Mouse (Mus musculus) cerebral cortex, adult 2 months (tissue): ENCODE results near the gene Fbxo27.

Experiments
- WGBS: fragments of 180-500 bp; shearing (Covaris S2); methylation state at CpG from one replicate; pipeline ENCODE4 v1.1.7; 2018; 5-methylcytosine and 5-hydroxymethylcytosine counted together

Fbxo27 gene

DNA sequence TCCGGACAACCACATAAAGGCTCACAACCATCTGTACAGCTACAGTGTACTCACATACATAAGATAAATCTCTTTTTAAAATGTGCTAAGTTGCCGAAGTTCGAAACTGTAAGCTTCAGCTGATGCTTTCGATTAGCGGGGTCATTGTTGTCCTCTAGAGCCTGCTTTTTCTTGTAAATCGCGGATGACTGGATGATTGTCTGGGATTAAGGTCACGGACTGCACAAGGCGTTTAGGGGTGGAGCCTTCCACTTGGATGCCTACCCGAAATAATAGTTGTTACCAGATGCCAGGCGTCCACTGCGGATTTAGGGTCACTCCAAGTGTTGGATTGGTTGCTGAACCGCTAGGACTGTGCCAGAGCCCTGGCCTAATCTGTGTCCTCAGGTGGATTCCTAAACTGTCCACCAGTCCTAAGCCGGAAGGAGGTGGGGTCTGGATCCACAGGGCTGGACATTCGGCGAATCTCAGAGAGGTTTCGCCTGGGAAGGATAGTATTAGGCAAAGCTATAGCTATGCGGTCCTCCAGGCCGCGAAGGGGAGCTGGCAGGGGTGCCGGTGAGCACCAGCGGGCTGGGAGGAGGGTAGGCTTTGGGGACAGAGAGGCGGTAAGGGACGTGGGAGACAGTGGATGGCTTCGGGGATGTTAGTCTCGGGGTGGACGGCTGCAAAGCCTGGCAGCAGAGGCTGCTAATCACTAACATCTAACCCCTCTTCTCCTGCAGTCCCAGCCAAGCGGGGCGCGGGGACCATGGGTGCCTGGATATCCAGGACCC lies at the start of gene Fbxo27:
TSS of gene Fbxo27 (plus strand) at position 305 of the 776 bp plus-strand sequence.
- WGBS = 24% methylated on average over 30 of the region's 30 CpGs

DNA sequence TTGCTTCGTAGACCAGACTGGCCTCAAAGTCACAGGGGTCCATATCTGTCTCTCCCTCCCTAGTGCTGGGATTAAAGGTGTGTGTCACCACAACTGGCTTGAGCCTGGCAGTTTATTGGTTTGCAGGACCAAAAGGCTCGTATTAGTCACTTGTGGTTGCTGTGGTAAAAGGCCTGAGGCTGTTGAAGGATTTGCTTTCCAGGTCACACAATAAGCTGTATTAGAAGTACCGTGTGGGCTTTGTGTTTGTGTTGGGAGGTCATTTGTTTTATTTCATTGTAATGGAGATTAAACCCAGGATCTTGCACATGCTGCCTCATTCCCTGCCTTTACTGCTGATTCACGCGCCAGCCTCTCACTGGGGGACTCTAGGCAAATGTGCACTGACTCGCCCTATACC lies 47.3 kb upstream of the Fbxo27 start:
- 74% methylated on average over 6 of the region's 6 CpGs for WGBS

DNA sequence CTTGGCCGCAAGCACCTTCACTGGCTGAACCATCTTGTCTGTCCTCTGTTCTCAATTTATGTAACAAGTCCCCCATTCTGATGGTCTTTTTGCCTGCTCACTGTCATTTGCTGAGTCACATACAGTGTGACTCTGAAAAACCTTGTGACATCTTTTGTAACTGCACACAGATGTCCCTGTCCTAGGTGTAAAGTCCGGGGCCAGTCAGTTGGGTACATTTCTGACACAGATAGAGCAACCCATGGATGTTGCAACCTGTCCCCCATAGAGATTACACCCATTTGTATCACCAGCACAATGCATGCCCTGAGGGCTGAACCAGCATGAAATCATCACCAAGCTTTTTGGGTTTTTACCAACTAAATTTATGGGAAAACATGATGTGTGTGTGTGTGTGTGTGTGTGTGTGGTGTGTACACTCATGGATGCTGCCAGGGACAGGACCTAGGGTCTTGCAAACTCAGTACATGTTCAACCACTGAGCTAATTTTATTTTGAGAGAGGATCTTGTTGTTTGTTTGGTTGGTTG lies 46.6 kb upstream of the Fbxo27 start:
- 87% methylated on average over 2 of the region's 2 CpGs for WGBS

DNA sequence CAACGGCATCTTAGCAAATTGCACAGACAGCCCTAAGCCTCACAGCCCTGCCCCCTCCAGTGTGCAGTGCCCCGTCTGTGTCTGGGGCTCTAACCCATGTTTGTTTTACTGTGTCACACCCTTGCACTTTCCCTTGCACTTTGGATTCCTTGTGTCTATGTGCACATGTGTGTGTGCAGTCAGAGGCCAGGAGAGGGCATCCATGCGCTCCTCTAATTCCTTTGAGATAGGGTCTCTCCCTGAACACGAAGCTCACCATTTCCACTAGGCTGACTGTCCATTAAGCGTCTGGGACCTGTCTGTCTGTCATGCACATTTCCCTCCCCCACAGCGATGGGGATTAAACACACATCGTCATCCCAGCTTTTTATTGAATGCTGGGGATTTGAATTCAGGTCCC lies 45.6 kb upstream of the Fbxo27 start:
- WGBS = 60% methylated on average over 7 of the region's 7 CpGs

DNA sequence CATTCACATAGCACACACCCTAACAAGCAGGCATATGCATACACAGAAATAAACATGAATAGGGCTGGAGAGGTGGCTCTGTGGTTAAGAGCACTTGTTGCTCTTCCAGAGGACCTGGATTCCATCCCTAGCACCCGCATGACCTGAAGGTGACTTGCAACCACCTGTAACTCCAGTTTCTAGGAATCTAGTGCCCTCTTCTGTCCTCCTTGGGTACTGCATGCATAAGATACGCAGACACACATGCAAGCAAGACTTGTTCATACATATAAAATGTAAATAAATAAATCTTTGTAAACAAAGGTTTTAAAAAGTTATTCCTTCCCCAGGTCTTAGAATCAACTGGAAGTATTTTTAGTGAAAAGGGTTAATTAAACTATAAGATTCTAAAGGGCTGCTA lies 41.5 kb upstream of the Fbxo27 start:
- WGBS = 88% methylated on average over 2 of the region's 2 CpGs

DNA sequence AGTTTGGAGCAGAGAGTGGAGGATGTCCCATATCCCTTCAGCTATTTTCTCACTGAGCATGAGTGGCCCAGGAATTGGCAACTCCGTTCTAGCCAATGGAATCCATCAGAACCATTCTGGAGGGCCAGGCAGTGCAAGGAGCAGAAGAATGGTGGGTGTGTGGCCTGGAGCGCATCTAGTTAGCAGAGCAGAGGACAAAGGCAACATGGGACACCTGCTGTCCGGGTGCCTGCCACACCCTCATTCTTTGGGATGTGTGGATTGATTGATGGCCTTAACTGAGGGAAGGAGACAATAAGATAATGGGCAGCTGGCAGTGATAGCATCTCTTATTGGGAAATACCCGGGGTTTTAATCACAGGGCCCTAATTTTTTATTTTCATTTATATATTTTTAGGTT lies 36.2 kb upstream of the Fbxo27 start:
- WGBS = 74% methylated on average over 4 of the region's 4 CpGs

DNA sequence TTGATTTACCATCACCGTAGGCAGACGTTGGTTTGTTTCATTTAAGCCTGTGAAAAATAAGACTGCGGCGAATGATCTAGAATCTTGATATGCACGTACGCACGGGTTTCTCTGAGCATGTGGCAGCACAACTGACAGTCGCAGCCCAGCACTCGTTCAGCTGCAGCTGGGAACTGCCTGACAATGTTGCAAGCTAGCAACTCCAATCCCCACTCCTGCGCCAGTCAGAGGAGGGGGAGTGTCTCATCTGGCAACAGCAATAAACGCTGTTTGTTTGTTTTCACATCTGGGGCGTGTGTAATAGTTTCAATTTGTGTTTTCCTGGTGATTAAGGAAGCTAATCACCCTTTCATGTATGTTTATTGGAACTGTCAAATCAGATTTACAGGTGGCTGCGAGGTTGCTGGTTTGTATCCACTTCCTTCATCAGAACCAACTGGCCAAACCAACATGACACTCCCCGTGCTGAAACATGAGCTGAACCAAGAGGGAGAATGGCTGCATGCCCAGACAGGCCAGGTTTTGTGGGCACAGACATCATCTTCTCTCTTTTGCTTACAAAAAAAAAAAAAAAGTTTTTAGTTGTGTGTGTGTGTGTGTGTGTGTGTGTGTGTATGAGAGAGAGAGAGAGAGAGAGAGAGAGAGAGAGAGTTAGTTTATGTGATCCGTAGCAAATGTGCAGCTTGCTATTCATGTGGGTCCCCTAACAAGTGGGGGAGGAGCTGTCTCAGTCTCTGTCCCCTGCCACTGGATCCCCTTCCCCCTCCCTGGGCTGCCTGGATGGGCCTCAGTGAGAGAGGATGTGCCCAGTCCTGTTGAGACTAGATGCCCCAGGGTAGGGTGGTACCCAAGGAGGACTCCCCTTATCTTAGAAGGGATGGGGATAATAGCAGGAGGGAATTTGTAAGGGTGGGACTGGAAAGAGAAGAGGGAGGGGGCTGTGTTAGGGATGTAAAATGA lies 26.7 kb upstream of the Fbxo27 start:
- 21% methylated on average over 15 of the region's 15 CpGs for WGBS

DNA sequence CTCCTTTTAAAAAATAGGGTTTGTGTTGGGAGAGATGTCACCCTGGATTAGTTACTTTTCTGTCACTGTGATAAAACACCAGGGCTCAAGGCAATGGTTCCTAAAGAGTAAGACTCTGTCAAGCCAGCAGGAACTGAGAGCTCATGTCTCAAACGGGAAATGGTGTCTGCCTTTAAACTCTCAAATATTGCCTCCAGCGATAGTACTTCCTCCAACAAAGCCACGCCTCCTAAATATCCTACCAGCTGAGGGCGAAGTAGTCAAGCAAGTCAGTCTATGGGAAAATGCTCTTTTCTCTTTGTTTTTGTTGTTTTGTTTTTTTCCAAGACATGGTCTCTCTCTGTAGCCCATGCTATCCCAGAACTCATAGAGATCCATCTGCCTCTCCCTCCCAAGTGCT lies 21.5 kb upstream of the Fbxo27 start:
- 69% methylated on average over 4 of the region's 4 CpGs for WGBS

DNA sequence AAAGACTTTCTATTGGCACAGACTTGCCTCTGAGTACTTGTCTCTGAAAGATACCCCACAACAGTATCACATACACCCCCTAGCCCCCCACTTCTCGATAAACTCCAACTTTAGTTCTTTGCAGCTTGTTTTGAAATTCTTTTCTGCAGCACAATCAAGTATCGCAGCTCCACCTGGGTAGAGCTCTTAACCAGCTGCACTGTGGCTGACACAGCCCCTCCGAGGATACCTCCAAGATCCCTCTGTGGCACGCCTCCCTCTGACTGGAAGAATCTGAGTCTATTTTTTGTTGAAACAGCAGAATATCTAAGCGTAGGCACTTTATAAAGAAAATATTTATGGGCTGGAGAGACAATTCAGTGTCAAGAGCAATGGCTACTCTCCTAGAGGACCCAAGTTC lies 20.4 kb upstream of the Fbxo27 start:
- WGBS = 93% methylated on average over 5 of the region's 5 CpGs

DNA sequence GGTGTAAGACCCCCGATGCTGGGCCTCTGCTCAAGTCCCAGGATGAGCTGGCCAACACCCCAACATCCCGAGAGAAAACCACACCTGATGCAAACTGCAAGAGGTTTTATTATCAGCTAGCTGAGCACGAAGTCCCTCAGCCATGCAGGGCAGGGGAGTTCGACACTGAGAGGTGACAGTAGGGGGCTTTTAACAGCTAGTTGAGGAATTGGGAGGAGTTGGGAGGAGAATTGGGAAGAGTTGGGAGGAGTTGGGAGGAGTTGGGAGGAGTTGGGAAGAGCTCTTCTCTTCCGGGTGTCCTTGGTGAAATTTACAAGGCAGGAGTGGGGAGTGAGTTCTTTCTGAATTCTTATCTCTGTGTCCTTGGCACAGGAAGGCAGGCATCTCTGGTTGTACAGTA lies 19.9 kb upstream of the Fbxo27 start:
- 78% methylated on average over 5 of the region's 5 CpGs for WGBS

DNA sequence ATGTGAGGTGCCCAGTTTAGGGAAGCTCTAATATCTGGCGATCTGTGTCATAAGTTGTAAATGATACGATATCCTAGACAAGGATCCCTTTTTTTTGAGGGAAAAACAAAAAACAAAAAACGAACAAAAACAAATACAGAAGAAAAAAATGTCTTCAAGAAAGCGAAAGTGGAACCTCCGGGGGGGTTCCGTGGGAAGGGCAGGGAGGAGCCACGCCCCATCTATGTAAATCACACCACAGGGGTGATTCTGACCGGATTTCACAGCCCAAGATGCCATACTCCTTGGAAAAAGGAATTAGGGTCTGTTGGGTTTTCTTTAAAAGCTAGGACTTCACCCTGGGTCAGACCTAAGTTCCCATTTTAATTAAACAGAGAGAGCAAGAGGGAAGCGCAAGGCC lies 17.7 kb upstream of the Fbxo27 start:
- 81% methylated on average over 9 of the region's 9 CpGs for WGBS

DNA sequence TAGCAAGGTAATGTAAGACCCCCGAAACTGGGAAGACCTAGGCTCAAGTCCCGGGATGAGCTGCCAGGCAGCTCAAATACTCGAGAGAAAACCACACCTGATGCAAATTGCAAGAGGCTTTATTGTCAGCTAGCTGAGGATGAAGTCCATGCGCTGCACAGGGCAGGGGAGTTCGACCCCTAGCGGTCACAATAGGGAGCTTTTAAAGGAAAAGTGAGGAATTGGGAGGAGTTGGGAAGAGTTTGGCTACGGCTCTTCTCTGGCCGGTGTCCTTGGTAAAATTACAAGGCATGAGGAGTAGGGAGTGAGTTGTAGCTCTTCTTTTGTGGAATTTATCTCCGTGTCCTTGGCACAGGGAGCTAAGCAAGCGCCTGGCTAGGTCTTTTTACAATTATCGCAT lies 16.9 kb upstream of the Fbxo27 start:
- 44% methylated on average over 11 of the region's 11 CpGs for WGBS

DNA sequence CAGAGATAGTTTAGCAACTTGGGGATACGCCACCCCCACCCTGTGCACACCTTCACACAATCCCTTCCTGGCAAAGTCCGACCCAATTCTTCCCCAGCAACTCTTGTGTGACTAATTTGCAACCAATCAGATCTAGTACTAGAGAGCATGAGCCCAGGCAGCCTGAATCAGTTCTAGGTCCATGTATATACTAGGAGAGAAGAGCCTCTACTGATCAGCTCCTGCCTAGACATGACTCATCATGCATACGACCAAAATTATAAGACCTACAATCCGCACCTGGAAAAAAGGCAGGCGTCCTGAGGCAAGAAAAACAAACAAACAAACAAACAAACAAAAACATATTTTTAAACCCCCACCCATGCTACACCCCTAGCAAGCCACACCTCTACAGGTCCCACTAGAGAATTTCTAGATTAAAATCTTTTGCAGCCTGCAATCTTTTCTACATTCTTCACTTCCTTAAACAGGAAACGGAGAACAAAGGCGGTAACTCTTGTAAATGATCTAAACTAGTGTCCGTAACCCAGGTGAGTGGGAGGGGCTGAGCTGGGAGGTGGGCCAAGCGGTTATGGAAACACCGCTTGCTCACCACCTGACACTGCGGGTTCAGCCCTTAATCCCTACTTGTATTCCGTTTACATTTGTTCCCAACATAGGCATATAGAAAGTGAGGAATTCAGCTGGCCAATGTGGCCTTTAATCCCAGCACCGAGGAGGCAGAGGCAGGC lies 15.7 kb upstream of the Fbxo27 start:
- WGBS = 82% methylated on average over 13 of the region's 13 CpGs

DNA sequence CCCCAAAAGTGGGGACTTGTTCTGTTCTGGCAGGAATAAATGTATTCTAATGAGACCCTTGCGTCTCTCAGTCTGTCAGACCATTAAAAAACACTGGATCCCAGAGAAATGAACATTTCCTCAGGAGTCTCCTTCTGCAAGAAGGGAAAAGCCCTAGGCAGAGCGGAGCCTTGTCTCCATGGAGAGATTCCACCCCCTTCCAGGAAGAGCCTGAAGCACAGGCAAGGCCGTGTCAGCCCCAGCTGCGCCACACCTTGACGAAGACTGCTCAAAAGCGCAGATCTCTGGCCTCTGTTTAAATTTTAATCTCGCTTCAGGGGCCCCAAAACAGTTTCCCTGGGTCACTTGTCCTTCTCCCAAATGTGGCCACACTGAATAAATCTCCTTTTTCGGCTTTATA lies 15.0 kb upstream of the Fbxo27 start:
- 88% methylated on average over 8 of the region's 8 CpGs for WGBS

DNA sequence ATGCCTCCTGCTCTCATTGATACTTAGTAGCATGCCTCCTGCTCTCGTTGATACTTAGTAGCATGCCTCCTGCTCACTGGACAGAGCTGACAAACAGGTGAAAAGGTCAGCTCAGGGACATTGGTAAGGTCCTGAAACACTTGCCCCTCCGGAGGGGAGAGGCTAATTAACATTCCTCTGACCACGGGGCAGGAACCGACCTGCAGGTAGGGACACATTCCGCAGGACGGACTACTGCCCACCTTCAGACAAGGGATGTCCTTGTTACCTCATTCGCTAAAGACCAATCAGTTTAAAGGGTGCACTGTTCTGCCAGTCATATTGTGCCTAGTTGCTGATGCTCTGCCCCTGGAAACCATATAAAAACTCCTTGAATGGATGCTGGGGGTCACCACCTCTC lies 1.6 kb upstream of the Fbxo27 start:
- WGBS = 76% methylated on average over 7 of the region's 7 CpGs

DNA sequence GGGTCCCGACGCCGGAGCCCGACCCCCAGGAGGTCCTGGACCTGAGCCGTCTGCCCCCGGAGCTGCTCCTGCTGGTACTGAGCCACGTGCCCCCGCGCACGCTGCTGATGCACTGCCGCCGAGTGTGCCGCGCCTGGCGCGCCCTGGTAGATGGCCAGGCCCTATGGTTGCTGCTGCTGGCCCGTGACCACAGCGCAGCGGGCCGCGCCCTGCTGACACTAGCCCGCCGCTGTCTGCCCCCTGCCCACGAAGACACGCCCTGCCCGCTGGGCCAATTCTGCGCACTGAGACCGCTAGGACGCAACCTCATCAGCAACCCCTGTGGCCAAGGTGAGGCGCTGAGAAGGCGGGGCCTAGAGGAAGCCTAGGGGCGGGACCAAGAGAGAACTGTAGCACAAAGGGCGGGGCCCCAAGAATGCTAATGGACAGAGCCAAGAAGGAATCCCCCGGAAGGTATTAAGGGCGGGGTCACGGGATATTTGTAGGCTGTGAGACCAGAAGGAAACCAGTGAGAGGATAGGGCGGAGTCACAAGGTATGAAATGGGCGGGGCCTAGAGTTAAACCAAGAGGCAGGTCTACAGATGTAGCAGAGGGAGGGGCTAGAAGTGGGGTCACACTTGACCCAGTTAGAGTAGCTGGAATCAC lies 795 bp downstream of the Fbxo27 start:
- 1% methylated on average over 38 of the region's 38 CpGs for WGBS

DNA sequence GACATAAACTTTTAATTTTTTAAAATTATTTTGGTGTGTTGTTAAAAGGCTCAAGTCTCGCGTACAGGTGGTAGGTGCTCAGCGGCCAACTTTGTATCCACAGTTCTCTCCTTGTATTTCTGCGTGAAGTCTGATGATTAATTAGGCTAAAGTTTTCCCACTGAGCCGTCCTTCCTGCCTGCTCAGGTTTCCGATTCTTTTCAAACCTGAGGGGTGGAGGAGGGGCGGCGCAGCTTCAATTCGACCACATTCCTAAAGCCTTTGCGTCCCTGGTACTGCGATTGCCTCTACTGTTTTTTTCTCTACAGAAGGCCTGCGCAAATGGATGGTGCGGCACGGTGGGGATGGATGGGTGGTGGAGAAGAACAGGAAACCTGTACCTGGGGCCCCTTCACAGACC lies 1.8 kb downstream of the Fbxo27 start:
- 30% methylated on average over 14 of the region's 14 CpGs for WGBS

DNA sequence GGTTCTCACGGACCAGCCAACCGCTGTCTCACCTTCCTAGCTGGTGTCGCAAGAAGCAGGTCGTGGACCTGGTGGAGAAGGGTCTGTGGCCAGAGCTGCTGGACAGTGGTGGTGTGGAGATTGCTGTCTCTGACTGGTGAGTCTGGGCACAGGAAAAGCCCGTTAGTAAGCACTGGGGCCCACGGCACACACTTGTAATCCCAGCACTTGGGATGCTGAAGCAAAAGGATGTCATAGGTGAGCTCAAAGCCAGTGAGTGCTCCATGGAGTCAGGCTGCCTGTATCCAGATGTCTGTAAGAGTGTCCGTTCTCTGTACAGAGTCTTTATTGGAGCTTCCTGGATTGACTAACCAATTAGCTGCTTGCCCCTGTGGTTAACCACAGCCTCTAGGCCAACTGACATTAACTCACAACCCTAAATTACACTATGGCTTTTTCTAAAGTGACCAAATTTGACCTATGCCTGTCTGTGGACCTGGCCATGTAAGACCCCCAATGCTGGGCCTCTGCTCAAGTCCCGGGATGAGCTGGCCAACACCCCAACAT lies 2.4 kb downstream of the Fbxo27 start:
- WGBS = 68% methylated on average over 8 of the region's 8 CpGs

DNA sequence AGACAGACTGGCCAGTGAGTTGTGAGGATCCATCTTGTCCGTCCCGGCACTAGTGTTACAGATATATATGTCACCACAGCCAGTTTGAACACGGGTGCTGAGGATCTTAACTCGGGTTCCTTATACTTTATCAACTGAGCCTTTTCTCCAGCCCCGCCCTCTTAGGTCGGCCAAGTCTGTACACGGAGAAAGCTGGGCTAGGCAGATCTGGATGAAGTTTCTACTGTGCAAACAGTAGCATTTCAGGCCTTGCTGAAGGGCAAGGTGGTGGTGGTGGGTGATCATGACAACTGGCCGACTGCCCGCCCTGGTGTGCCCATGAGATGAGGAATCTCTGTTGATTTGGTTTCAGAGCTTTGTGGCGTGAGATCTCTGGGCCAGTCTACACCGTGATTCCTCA lies 4.6 kb downstream of the Fbxo27 start:
- WGBS = 95% methylated on average over 11 of the region's 11 CpGs

DNA sequence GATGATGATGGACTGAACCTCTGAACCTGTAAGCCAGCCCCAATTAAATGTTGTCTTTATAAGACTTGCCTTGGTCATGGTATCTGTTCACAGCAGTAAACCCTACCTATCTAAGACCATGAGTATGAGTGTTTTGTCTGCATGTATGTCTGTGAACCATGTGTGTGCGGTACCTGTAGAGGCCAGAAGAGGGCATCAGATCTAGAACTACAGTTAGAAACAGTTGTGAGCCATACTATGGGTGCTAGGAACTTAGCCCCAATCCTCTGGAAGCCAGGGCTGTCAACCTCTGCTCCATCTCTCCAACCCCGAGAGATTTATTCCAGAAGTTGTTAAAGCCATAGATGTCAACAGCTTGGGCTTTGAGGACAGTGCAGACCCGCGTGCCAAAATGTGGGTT lies 7.6 kb downstream of the Fbxo27 start:
- WGBS = 97% methylated on average over 4 of the region's 4 CpGs

DNA sequence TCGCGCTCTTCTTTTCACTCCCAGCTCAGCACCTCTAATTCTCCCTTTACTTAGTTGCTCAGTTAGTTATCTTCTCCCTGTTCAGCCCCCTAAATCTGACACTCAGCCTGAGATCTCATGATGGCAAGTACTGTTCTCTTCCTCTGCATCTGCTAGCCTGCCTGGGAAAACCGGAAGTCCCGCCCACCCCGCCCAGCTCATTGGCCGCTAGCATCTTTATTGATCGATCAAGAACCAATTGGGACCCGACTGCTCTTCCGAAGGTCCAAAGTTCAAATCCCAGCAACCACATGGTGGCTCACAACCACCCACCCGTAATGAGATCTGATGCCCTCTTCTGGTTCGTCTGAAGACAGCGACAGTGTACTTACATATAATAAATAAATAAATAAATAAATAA lies 8.7 kb downstream of the Fbxo27 start:
- WGBS = 97% methylated on average over 12 of the region's 12 CpGs
